Mouse (Mus musculus): ENCODE measurements at regions not wholly inside any gene's neighbourhood (a gene's known extent, or its start where the extent isn't known, plus 50 kb on each side); places are given as distances from the start of the nearest gene placed in this dataset.

DNA sequence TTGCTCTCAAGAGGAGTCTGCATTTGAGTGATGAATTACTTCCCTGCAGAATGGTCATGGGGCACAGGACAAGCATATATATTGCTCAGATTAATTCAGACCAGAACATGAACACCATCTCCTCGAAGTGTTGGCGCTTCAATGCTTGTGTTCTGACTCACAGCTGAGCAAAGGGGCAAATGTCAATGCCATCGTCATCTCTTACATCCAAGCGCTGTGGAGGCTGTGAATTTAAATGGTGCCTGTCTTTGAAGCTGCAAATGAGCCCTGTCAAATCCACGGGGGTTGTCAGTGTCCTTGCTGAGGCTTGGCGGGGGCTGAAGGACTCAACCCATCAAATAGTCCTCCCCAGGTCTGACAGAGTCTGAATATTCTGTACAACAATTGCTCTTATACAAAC lies 261.2 kb downstream of the Rngtt start:
- TF ChIP-seq CTCF (IDR thresholded peaks at IDR 0.05; ENCODE audit: low read depth), result no peak
- no peak for TF ChIP-seq EP300 (optimal IDR thresholded peaks at IDR 0.05)
